Mouse (Mus musculus): ENCODE measurements around the gene Aass. TPM values are rescaled to one million over a fixed set of nuclear protein-coding genes. Genes with fewer than 3 reads are reported as not detected.

Gene Aass
- total and polyA plus RNA-seq, 2 experiments from 2014 or later: 0.05 TPM; not detected in 1

DNA sequence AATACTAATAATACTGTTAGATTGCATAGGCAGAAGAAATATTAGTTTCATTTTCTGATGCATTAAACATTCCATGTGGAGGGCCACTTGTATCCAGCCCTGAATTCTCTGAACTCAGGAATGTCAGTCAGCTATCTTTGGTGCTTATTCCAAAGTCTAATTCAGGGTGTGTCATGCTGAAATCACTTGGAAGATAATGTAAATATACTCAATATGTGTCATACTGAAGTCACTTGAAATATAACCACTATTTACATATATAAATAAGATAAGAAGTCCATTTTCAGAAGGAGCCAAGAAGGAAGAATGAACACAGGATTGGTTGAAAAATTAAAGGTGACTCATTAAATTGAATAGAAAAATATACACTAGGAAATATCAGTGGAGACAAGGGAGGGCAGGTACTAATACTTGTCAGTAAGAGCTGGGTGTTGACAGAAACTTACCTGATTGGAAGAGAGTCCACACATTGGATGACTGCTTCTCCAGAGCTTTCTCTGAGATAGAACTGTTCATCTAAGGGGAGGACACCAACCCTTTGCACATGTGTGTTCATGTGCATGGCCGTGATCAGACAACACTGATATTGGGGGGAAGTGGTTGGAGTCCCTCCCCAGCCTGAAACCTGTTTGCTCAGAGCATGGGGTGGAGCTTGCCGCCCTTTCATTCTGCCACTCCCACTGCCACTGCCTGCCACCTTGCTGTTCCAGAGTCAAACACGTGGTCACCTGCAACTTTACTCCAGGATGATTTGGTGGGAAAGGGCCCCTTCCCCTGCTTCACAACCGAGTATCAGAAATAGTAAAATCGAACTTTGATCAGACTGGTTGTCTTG is 48.0 kb downstream of the Aass start:
- H3K27me3 ChIP-seq (ENCODE audit: control insufficient read depth, insufficient read depth, low read length): no peaks in the 10 kb centered on the region
- DNase-seq (ENCODE audit: low spot score) (no peak), ATAC-seq (ENCODE audit: insufficient read depth, low read depth) (no peak)
- H3K4me2 ChIP-seq (ENCODE audit: low read depth, low read length): no peak overlapping the region
- WGBS: 80% methylated on average over 5 of the region's 5 CpGs
- no peak for TF ChIP-seq CTCF (IDR thresholded peaks at IDR 0.05; ENCODE audit: low read depth)
- no peak for TF ChIP-seq EP300 (IDR thresholded peaks at IDR 0.05; ENCODE audit: low read depth)
- H3K36me3 ChIP-seq (replicated peaks; ENCODE audit: control insufficient read depth, insufficient read depth, low read length): no peaks in the 10 kb centered on the region
- no peaks in the 10 kb centered on the region for H3K4me1 ChIP-seq (ENCODE audit: control insufficient read depth, insufficient read depth)
- no peak overlapping the region for H3K9ac ChIP-seq (replicated peaks; ENCODE audit: low read depth, low read length)
- H3K4me3 ChIP-seq (ENCODE audit: low read depth, low read length): no peak overlapping the region
- H3K27ac ChIP-seq (ENCODE audit: low read depth): no peak overlapping the region
- no peaks in the 10 kb centered on the region for H3K9me3 ChIP-seq (replicated peaks; ENCODE audit: control insufficient read depth, low read length)

DNA sequence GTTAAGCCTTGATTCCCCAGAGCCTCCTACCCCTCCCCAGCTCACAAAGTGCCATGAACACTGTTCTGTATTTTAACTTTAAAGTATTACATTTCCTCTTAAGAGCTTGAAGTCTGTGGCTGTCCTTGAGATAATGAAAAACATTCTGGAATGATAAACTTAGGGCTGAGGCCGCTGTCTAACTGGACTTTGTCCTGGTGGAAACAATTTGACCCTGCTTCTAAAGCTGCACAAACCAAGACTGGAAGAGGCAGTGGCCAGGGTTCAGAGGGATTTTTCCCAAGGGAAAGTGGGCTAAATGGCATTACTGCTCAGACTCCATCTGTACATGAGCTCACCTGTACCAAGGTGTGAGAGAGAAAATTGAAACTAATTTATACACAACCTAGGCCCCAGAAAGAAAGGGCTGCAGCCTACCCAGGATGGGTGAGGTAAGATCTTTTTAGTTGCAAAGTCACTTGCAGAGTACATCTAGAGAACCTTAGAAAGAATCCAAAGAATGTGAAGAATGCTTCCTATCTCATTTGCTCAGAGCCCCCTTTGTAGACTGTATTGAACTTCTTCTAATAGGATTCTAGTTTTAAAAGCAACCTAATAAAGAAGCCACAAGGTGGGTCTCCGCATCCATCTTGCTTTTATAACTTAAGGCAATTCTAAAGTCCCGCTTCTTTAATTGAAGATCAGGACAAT is 52.6 kb downstream of the Aass start:
- DNase-seq (ENCODE audit: low spot score): no peak
- H3K4me1 ChIP-seq (ENCODE audit: control insufficient read depth, insufficient read depth): no peaks in the 10 kb centered on the region
- no peaks in the 10 kb centered on the region for H3K9me3 ChIP-seq (replicated peaks; ENCODE audit: control insufficient read depth, low read length)
- 61% methylated on average over 3 of the region's 3 CpGs for WGBS
- H3K4me3 ChIP-seq (ENCODE audit: low read depth, low read length): no peak overlapping the region
- TF ChIP-seq CTCF (IDR thresholded peaks at IDR 0.05; ENCODE audit: low read depth) (no peak), EP300 (IDR thresholded peaks at IDR 0.05; ENCODE audit: low read depth) (no peak)
- no peaks in the 10 kb centered on the region for H3K36me3 ChIP-seq (replicated peaks; ENCODE audit: control insufficient read depth, insufficient read depth, low read length)
- no peak overlapping the region for H3K9ac ChIP-seq (replicated peaks; ENCODE audit: low read depth, low read length)
- ATAC-seq (ENCODE audit: insufficient read depth, low read depth): no peak
- H3K4me2 ChIP-seq (ENCODE audit: low read depth, low read length): no peak overlapping the region
- no peak overlapping the region for H3K27ac ChIP-seq (ENCODE audit: low read depth)
- no peaks in the 10 kb centered on the region for H3K27me3 ChIP-seq (ENCODE audit: control insufficient read depth, insufficient read depth, low read length)

GRCm38 (mm10) chr6:23078273-23078672 is 54.5 kb downstream of the Aass start:
- Histone ChIP-seq H3K4me2 (ENCODE audit: low read depth, low read length) (no peak overlapping the region), H3K27ac (ENCODE audit: low read depth) (no peak overlapping the region), H3K9ac (replicated peaks; ENCODE audit: low read depth, low read length) (no peak overlapping the region), H3K9me3 (replicated peaks; ENCODE audit: control insufficient read depth, low read length) (no peaks in the 10 kb centered on the region), H3K4me3 (ENCODE audit: low read depth, low read length) (no peak overlapping the region), H3K36me3 (replicated peaks; ENCODE audit: control insufficient read depth, insufficient read depth, low read length) (no peaks in the 10 kb centered on the region), H3K4me1 (ENCODE audit: control insufficient read depth, insufficient read depth) (no peaks in the 10 kb centered on the region), H3K27me3 (ENCODE audit: control insufficient read depth, insufficient read depth, low read length) (no peaks in the 10 kb centered on the region)
- DNase-seq (ENCODE audit: low spot score): no peak
- TF ChIP-seq EP300 (IDR thresholded peaks at IDR 0.05; ENCODE audit: low read depth) (no peak), CTCF (IDR thresholded peaks at IDR 0.05; ENCODE audit: low read depth) (no peak)
- ATAC-seq (ENCODE audit: insufficient read depth, low read depth): no peak
- 77% methylated on average over 2 of the region's 2 CpGs for WGBS

DNA sequence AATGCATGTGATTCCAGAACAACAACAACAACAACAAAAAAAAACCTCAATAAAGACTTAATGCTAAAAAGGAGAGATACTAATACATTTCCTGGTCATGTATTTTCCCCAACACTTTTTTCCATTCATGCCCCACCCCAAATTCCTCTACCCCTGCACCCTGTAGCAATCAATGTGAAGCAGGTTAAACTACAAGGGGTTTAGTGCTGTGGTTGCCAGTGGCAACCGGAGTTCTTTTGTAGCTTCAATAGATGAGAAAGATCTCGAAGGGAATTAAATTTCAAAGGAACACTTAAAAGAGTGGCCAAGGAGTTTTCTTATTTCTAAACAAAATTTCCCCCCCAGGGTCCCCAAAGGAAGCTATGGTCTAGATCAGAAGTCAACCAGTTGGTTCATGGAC is 56.7 kb downstream of the Aass start:
- Histone ChIP-seq H3K9me3 (replicated peaks; ENCODE audit: control insufficient read depth, low read length) (no peaks in the 10 kb centered on the region), H3K36me3 (replicated peaks; ENCODE audit: control insufficient read depth, insufficient read depth, low read length) (no peaks in the 10 kb centered on the region), H3K4me2 (ENCODE audit: low read depth, low read length) (no peak overlapping the region), H3K4me1 (ENCODE audit: control insufficient read depth, insufficient read depth) (no peaks in the 10 kb centered on the region), H3K9ac (replicated peaks; ENCODE audit: low read depth, low read length) (no peak overlapping the region), H3K27ac (ENCODE audit: low read depth) (no peak overlapping the region), H3K27me3 (ENCODE audit: control insufficient read depth, insufficient read depth, low read length) (no peaks in the 10 kb centered on the region), H3K4me3 (ENCODE audit: low read depth, low read length) (no peak overlapping the region)
- 87% methylated on average over 2 of the region's 2 CpGs for WGBS
- DNase-seq (ENCODE audit: low spot score) (no peak), ATAC-seq (ENCODE audit: insufficient read depth, low read depth) (no peak)
- no peak for TF ChIP-seq CTCF (IDR thresholded peaks at IDR 0.05; ENCODE audit: low read depth)
- no peak for TF ChIP-seq EP300 (IDR thresholded peaks at IDR 0.05; ENCODE audit: low read depth)

DNA sequence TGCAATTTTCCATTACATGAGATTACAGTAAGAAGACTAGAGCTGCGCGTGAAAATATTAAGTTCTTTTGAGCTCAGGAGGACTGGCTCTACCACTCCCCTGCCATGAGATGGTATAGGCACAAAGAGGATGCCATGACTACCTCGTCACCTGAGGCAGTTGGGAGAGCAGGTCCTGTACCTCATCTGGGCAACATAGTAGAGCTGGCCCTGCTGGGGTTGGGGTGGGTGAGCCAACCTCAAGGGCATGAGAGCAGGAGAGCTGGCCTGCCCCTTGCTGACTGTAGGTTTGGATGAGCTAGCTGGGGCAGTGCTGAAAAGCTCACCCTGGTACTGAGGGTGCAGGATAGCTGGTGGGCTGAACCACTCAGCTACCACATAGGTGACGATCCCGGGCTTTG is 77.1 kb downstream of the Aass start:
- H3K4me1 ChIP-seq (ENCODE audit: control insufficient read depth, insufficient read depth): no peaks in the 10 kb centered on the region
- no peak for TF ChIP-seq CTCF (IDR thresholded peaks at IDR 0.05; ENCODE audit: low read depth)
- TF ChIP-seq EP300 (IDR thresholded peaks at IDR 0.05; ENCODE audit: low read depth): no peak
- H3K9me3 ChIP-seq (replicated peaks; ENCODE audit: control insufficient read depth, low read length): 0 out of 2 replicates have a peak, but pooled peaks cover 3% of the 10 kb centered on the region
- H3K36me3 ChIP-seq (replicated peaks; ENCODE audit: control insufficient read depth, insufficient read depth, low read length): no peaks in the 10 kb centered on the region
- no peaks in the 10 kb centered on the region for H3K27me3 ChIP-seq (ENCODE audit: control insufficient read depth, insufficient read depth, low read length)
- H3K4me3 ChIP-seq (ENCODE audit: low read depth, low read length): no peak overlapping the region
- ATAC-seq (ENCODE audit: insufficient read depth, low read depth) (no peak), DNase-seq (ENCODE audit: low spot score) (no peak)
- 86% methylated on average over 5 of the region's 5 CpGs for WGBS
- no peak overlapping the region for H3K27ac ChIP-seq (ENCODE audit: low read depth)
- no peak overlapping the region for H3K4me2 ChIP-seq (ENCODE audit: low read depth, low read length)
- no peak overlapping the region for H3K9ac ChIP-seq (replicated peaks; ENCODE audit: low read depth, low read length)

Data from heart, postnatal 0 days (tissue).